Comparison of ENCODE assay signal across 14 mouse cellular contexts in genomic region chr1:64192736-64193135, GRCm38 (mm10).
DNase-seq lines count a peak whose midpoint lies in the region; ATAC-seq lines count a peak whose summit lies in the region.
"Had no signal": no experiment of that assay in that cellular context is flagged by ENCODE, and none has a peak within 500 bp of the region (broad histone marks: within the 10 kb centered on the region; RNA-seq: fewer than 3 reads in every experiment).

No protein-coding gene starts in this region.

- peaks cover 52% of the 10 kb centered on the region for H3K4me1 ChIP-seq in hindbrain, embryonic 15.5 days (replicated peaks)
- peaks cover 7% of the 10 kb centered on the region for H3K4me1 ChIP-seq in hindbrain, embryonic 11.5 days (replicated peaks; ENCODE audit: control insufficient read depth, insufficient read depth, low read length)
- H3K4me1 ChIP-seq in midbrain, embryonic 12.5 days: peaks cover 49% of the 10 kb centered on the region
- H3K4me1 ChIP-seq in midbrain, embryonic 15.5 days: peaks cover 48% of the 10 kb centered on the region
- H3K4me1 ChIP-seq in forebrain, embryonic 10.5 days: peaks cover 67% of the 10 kb centered on the region
- H3K4me1 ChIP-seq in limb, embryonic 10.5 days: peaks cover 48% of the 10 kb centered on the region

- 0 out of 2 replicates have a peak overlapping the region, but pooled peaks have one; percentile 30 for H3K27ac ChIP-seq in hindbrain, embryonic 15.5 days (replicated peaks)
- H3K27ac ChIP-seq in hindbrain, embryonic 11.5 days (ENCODE audit: low read depth, low read length): no peak overlapping the region
- 0 out of 2 replicates have a peak overlapping the region, but pooled peaks have one; percentile 30 for H3K27ac ChIP-seq in midbrain, embryonic 12.5 days (replicated peaks)
- H3K27ac ChIP-seq in midbrain, embryonic 15.5 days: no peak overlapping the region
- H3K27ac ChIP-seq in forebrain, embryonic 10.5 days: peak overlapping the region; percentile 56; the same call in 1 of the 2 replicates
- peak overlapping the region; percentile 42 for H3K27ac ChIP-seq in limb, embryonic 10.5 days
- H3K27ac ChIP-seq: limb, embryonic 13.5 days had no signal

- no peaks in the 10 kb centered on the region for H3K36me3 ChIP-seq in hindbrain, embryonic 15.5 days
- H3K36me3 ChIP-seq in hindbrain, embryonic 11.5 days (ENCODE audit: control insufficient read depth, insufficient read depth, low read length): no peaks in the 10 kb centered on the region
- H3K36me3 ChIP-seq in midbrain, embryonic 12.5 days: no peaks in the 10 kb centered on the region
- H3K36me3 ChIP-seq in midbrain, embryonic 15.5 days (replicated peaks): no peaks in the 10 kb centered on the region
- no peaks in the 10 kb centered on the region for H3K36me3 ChIP-seq in forebrain, embryonic 10.5 days (replicated peaks)
- no peaks in the 10 kb centered on the region for H3K36me3 ChIP-seq in limb, embryonic 10.5 days
- H3K36me3 ChIP-seq: limb, embryonic 13.5 days had no signal

- no peak for DNase-seq in hindbrain, embryonic 11.5 days (ENCODE audit: low spot score)
- DNase-seq in forebrain, embryonic 10.5 days (ENCODE audit: extremely low spot score, low spot score): no peak
- no peak for DNase-seq in limb, embryonic 10.5 days (ENCODE audit: low spot score)
- DNase-seq in right cerebral cortex, postnatal 25 days: no peak
- DNase-seq: cerebellum, adult 2 months; gastrocnemius, postnatal 36 days; heart, postnatal 10 days; lung, adult 2 months; right cerebral cortex, adult 18-20 months; thymus, adult 2 months had no signal

- H3K4me2 ChIP-seq in hindbrain, embryonic 15.5 days: no peak overlapping the region
- no peak overlapping the region for H3K4me2 ChIP-seq in hindbrain, embryonic 11.5 days (replicated peaks; ENCODE audit: low read depth, low read length)
- H3K4me2 ChIP-seq in midbrain, embryonic 12.5 days (replicated peaks): no peak overlapping the region
- H3K4me2 ChIP-seq in midbrain, embryonic 15.5 days: no peak overlapping the region
- H3K4me2 ChIP-seq: limb, embryonic 13.5 days had no signal

- H3K9me3 ChIP-seq in hindbrain, embryonic 15.5 days: no peaks in the 10 kb centered on the region
- H3K9me3 ChIP-seq in hindbrain, embryonic 11.5 days (ENCODE audit: control insufficient read depth, low read length): no peaks in the 10 kb centered on the region
- H3K9me3 ChIP-seq in midbrain, embryonic 12.5 days: no peaks in the 10 kb centered on the region
- no peaks in the 10 kb centered on the region for H3K9me3 ChIP-seq in midbrain, embryonic 15.5 days
- no peaks in the 10 kb centered on the region for H3K9me3 ChIP-seq in forebrain, embryonic 10.5 days
- no peaks in the 10 kb centered on the region for H3K9me3 ChIP-seq in limb, embryonic 10.5 days (replicated peaks)
- H3K9me3 ChIP-seq: limb, embryonic 13.5 days had no signal

- no peak overlapping the region for H3K9ac ChIP-seq in hindbrain, embryonic 15.5 days
- H3K9ac ChIP-seq in hindbrain, embryonic 11.5 days (ENCODE audit: low read depth, low read length): no peak overlapping the region
- no peak overlapping the region for H3K9ac ChIP-seq in midbrain, embryonic 12.5 days (replicated peaks)
- H3K9ac ChIP-seq in midbrain, embryonic 15.5 days: no peak overlapping the region
- H3K9ac ChIP-seq: limb, embryonic 13.5 days had no signal

- WGBS in hindbrain, embryonic 15.5 days: 75% methylated on average over 3 of the region's 3 CpGs
- 84% methylated on average over 3 of the region's 3 CpGs for WGBS in hindbrain, embryonic 11.5 days
- 60% methylated on average over 3 of the region's 3 CpGs for WGBS in midbrain, embryonic 12.5 days
- WGBS in midbrain, embryonic 15.5 days: 58% methylated on average over 3 of the region's 3 CpGs
- WGBS in forebrain, embryonic 10.5 days: 75% methylated on average over 3 of the region's 3 CpGs
- 78% methylated on average over 3 of the region's 3 CpGs for WGBS in limb, embryonic 10.5 days

- no peak overlapping the region for H3K4me3 ChIP-seq in hindbrain, embryonic 15.5 days
- no peak overlapping the region for H3K4me3 ChIP-seq in hindbrain, embryonic 11.5 days (ENCODE audit: low read depth, low read length)
- H3K4me3 ChIP-seq in midbrain, embryonic 12.5 days: no peak overlapping the region
- H3K4me3 ChIP-seq in midbrain, embryonic 15.5 days: no peak overlapping the region
- H3K4me3 ChIP-seq in forebrain, embryonic 10.5 days: no peak overlapping the region
- H3K4me3 ChIP-seq in limb, embryonic 10.5 days: no peak overlapping the region
- H3K4me3 ChIP-seq: limb, embryonic 13.5 days had no signal

- no peak for ATAC-seq in hindbrain, embryonic 15.5 days (ENCODE audit: low FRiP score, low read depth)
- ATAC-seq in hindbrain, embryonic 11.5 days (ENCODE audit: low FRiP score): no peak
- no peak for ATAC-seq in midbrain, embryonic 12.5 days (ENCODE audit: low FRiP score, low read depth)
- no peak for ATAC-seq in midbrain, embryonic 15.5 days (replicated peaks)

- no peaks in the 10 kb centered on the region for H3K27me3 ChIP-seq in hindbrain, embryonic 15.5 days
- H3K27me3 ChIP-seq in hindbrain, embryonic 11.5 days (ENCODE audit: control insufficient read depth, insufficient read depth, low read length): no peaks in the 10 kb centered on the region
- 0 out of 2 replicates have a peak, but pooled peaks cover 3% of the 10 kb centered on the region for H3K27me3 ChIP-seq in midbrain, embryonic 12.5 days
- no peaks in the 10 kb centered on the region for H3K27me3 ChIP-seq in midbrain, embryonic 15.5 days (replicated peaks)
- no peaks in the 10 kb centered on the region for H3K27me3 ChIP-seq in forebrain, embryonic 10.5 days (ENCODE audit: poor library complexity, severe bottlenecking)
- no peaks in the 10 kb centered on the region for H3K27me3 ChIP-seq in limb, embryonic 10.5 days (ENCODE audit: low read depth, poor library complexity, severe bottlenecking)
- H3K27me3 ChIP-seq: limb, embryonic 13.5 days had no signal

Comparison
In these comparisons a context has a peak if more than half of its experiments do, and no peak if none do; other contexts are left out.
1. H3K27ac ChIP-seq: peak in hindbrain, embryonic 15.5 days (single experiment), midbrain, embryonic 12.5 days (single experiment), forebrain, embryonic 10.5 days (single experiment) and limb, embryonic 10.5 days (single experiment); none in hindbrain, embryonic 11.5 days (single experiment) and midbrain, embryonic 15.5 days (single experiment).